Mouse (Mus musculus) myocyte (in vitro differentiated cells): ENCODE results near the gene Smad1.

ENCODE experiments used
- CEBPB ChIP-seq: IDR thresholded peaks from 2 replicates; pipeline ENCODE4 v1.6.1; 2011; ENCODE audit warnings: mild to moderate bottlenecking, moderate library complexity; ENCODE audit not compliant: poor library complexity, insufficient read depth, severe bottlenecking
- E2F4 ChIP-seq: IDR thresholded peaks from one replicate; pipeline ENCODE4 v1.6.1; 2011; ENCODE audit warnings: mild to moderate bottlenecking, control low read depth, moderate library complexity; ENCODE audit not compliant: insufficient read depth
- MAX ChIP-seq: IDR thresholded peaks from one replicate; pipeline ENCODE4 v1.6.1; 2011; ENCODE audit warnings: low read depth, mild to moderate bottlenecking, control low read depth
- MYOD1 ChIP-seq, 3 experiments: IDR thresholded peaks; one replicate each; pipeline ENCODE4 v1.6.1; 2011; ENCODE audit warnings: control low read depth in 2 of 3, low read depth in 2 of 3, mild to moderate bottlenecking in 2 of 3, moderate library complexity in 1 of 3; ENCODE audit not compliant: insufficient read length in 2 of 3, control insufficient read depth in 1 of 3
- MYOG ChIP-seq, 3 experiments: IDR thresholded peaks; one replicate each; pipeline ENCODE4 v1.6.1; 2011; ENCODE audit warnings: control low read depth in 2 of 3, low read depth in 2 of 3, mild to moderate bottlenecking in 2 of 3; ENCODE audit not compliant: insufficient read length in 2 of 3, control insufficient read depth in 1 of 3, insufficient read depth in 1 of 3
- POLR2A ChIP-seq: IDR thresholded peaks from one replicate; pipeline ENCODE4 v1.6.1; 2011; ENCODE audit warnings: low read depth, mild to moderate bottlenecking, control low read depth, moderate library complexity; ENCODE audit not compliant: insufficient read length
- POLR2AphosphoS2 ChIP-seq: IDR thresholded peaks from one replicate; pipeline ENCODE4 v1.6.1; 2011; ENCODE audit warnings: low read depth, control low read depth; ENCODE audit not compliant: insufficient read length
- REST ChIP-seq: IDR thresholded peaks from one replicate; pipeline ENCODE4 v1.6.1; 2011; ENCODE audit warnings: mild to moderate bottlenecking, control low read depth, moderate library complexity; ENCODE audit not compliant: insufficient read depth, insufficient read length
- SRF ChIP-seq: IDR thresholded peaks from one replicate; pipeline ENCODE4 v1.6.1; 2011; ENCODE audit warnings: low read depth; ENCODE audit not compliant: control insufficient read depth, insufficient read length
- TCF12 ChIP-seq: IDR thresholded peaks from one replicate; pipeline ENCODE4 v1.6.1; 2011; ENCODE audit warnings: mild to moderate bottlenecking, control low read depth; ENCODE audit not compliant: poor library complexity, insufficient read depth, severe bottlenecking
- TCF3 ChIP-seq: IDR thresholded peaks from one replicate; pipeline ENCODE4 v1.6.1; 2011; ENCODE audit warnings: low read depth, control low read depth; ENCODE audit not compliant: insufficient read length
- USF1 ChIP-seq: IDR thresholded peaks from one replicate; pipeline ENCODE4 v1.6.1; 2011; ENCODE audit warnings: low read depth, mild to moderate bottlenecking, control low read depth, moderate library complexity

GRCm38 (mm10) chr8:79295276-79296105 is 103.8 kb downstream of the Smad1 start:
- no peak for TF ChIP-seq POLR2A
- no peak for TF ChIP-seq MAX
- TF ChIP-seq E2F4: no peak
- no peak for TF ChIP-seq TCF12
- TF ChIP-seq POLR2AphosphoS2: no peak
- no peak for TF ChIP-seq TCF3
- TF ChIP-seq CEBPB: no peak
- TF ChIP-seq USF1: no peak
- no peak for TF ChIP-seq MYOD1 (IDR thresholded peaks at IDR 0.05; ENCODE audit: control insufficient read depth in 1 of 3, insufficient read length in 2 of 3, low read depth in 2 of 3)
- no peak for TF ChIP-seq MYOG (IDR thresholded peaks at IDR 0.05; ENCODE audit: control insufficient read depth in 1 of 3, insufficient read depth in 1 of 3, insufficient read length in 2 of 3, low read depth in 2 of 3)
- TF ChIP-seq REST: no peak
- TF ChIP-seq SRF: no peak
